Mouse (Mus musculus): ENCODE results near the gene Fam122c.

DNA sequence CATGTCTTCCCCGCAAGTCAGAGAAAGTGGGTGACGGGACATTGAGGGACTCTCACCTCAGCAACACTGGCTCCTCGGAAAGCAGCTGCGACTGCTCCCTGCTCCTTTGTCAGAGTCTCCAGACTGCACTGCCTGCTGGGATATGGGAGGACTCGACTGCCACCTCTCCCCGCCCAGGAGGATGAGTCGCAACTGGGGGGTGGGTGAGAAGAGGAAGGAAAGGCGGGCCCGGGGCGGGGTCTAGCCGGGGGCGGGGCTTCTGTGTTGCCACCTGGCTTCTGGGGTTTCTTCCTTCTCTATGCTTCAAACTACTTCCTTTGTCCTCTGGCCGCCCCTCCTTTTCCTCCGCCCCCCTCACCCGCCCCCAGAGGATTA lies 97.1 kb downstream of the Fam122c start, which contains the start of gene Mospd1:
- TF ChIP-seq CTCF (IDR thresholded peaks at IDR 0.05; ENCODE audit: control insufficient read depth, insufficient read depth, low read length), result no peak
- peak; percentile 76 for TF ChIP-seq POLR2A (IDR thresholded peaks at IDR 0.05; ENCODE audit: borderline replicate concordance, control insufficient read depth, low read depth, low read length)

Data from bone marrow, adult 2 months (tissue).